Mouse (Mus musculus) cerebellum, adult 2 months (tissue): ENCODE measurements around the gene Pde7b. TPM values are rescaled to one million over a fixed set of nuclear protein-coding genes. Genes with fewer than 3 reads are reported as not detected.

Experiments used
- DNase-seq, 2 experiments: peaks; one replicate each; pipeline ENCODE4 v3.0.0; 2021
- H3K27ac ChIP-seq: fragments of 200-500 bp; 2 replicates; pipeline ENCODE4 v1.5.1; 2012; ENCODE audit warnings: low read length, control low read depth, inconsistent platforms; ENCODE audit not compliant: insufficient read depth
- H3K27me3 ChIP-seq: fragments of 200-500 bp; 2 replicates; pipeline ENCODE4 v1.6.1; 2012; ENCODE audit warnings: inconsistent platforms, mild to moderate bottlenecking, low read length, moderate library complexity; ENCODE audit not compliant: control insufficient read depth, insufficient read depth
- H3K4me1 ChIP-seq: fragments of 200-500 bp; 2 replicates; pipeline ENCODE4 v1.6.1; 2011; ENCODE audit warnings: low read length; ENCODE audit not compliant: control insufficient read depth, insufficient read depth
- H3K4me3 ChIP-seq: fragments of 200-500 bp; replicated peaks from 2 replicates; pipeline ENCODE3; 2011; ENCODE audit warnings: mild to moderate bottlenecking, low read depth, low read length, control low read depth; ENCODE audit not compliant: insufficient read depth
- CTCF ChIP-seq: fragments of 200-500 bp; IDR thresholded peaks from 2 replicates; pipeline ENCODE4 v1.5.1; 2011; ENCODE audit warnings: low read depth, mild to moderate bottlenecking, control low read depth, low read length, moderate library complexity, borderline replicate concordance; ENCODE audit not compliant: insufficient read depth
- POLR2A ChIP-seq: fragments of 200-500 bp; IDR thresholded peaks from 2 replicates; pipeline ENCODE4 v1.6.1; 2011; ENCODE audit warnings: low read length, control low read depth, borderline replicate concordance; ENCODE audit not compliant: insufficient read depth
- WGBS: fragments of 180-500 bp; shearing (Covaris S2); methylation state at CpG from one replicate; pipeline ENCODE4 v1.1.7; 2018; 5-methylcytosine and 5-hydroxymethylcytosine counted together
- polyA plus RNA-seq: library from polyadenylated mRNA; depleted of rRNA; stranded (reverse); fragments of >200 nt; gene quantifications from 2 replicates; pipeline ENCODE4 v1.2.3, GENCODE M21; 2012

Pde7b gene
- polyA plus RNA-seq, 1 experiment: 8.5 TPM

DNA sequence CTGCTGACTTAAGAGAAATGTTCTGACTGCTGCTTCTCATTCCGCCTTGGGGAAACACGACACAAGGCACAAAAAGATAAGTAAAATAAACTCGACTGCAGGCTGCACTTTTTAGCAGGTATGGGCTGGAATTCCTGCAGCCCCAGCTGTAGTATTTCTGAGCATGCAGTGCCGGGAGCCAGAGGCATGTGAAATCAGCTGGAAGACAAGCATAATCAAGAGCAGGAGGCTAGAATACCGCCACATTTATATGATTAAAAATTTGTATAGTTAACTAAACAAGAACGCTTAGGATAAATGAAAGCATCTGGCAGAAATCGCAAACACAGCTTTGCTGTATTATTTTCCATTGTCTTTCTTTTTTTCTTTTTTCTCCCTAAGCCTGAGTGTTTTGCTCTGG, 168.4 kb downstream of the Pde7b start:
- no peak for DNase-seq
- no peaks in the 10 kb centered on the region for H3K27me3 ChIP-seq
- 74% methylated on average over 7 of the region's 7 CpGs for WGBS
- TF ChIP-seq CTCF: no peak
- TF ChIP-seq POLR2A: no peak
- H3K4me1 ChIP-seq: no peaks in the 10 kb centered on the region
- H3K4me3 ChIP-seq: no peak overlapping the region
- no peak overlapping the region for H3K27ac ChIP-seq

DNA sequence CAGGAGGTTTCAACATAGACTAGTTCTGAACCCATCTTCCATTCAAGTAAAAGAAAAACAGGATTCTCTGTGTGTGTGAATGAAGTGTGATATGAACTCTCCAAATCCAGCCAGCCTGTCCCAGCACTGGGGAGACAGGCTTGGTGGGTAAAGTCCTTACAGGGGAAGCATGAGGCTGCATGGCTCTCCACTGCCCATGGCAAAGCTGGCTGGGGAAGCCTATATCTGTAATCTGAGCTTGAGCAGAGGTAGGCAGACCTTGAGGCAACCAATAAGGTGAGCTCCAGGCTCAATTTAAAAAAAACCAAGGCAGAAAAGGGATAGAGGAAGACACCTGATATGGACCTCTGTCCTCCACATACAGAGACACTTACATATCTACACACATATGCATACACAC, 173.5 kb downstream of the Pde7b start:
- no peak for DNase-seq
- H3K4me3 ChIP-seq: no peak overlapping the region
- no peak overlapping the region for H3K27ac ChIP-seq
- TF ChIP-seq POLR2A (no peak), CTCF (no peak)
- no peaks in the 10 kb centered on the region for H3K27me3 ChIP-seq
- peaks cover 7% of the 10 kb centered on the region; the same call in 1 of the 2 replicates for H3K4me1 ChIP-seq

- Histone ChIP-seq H3K4me3 (no peak overlapping the region), H3K4me1 (peaks cover 7% of the 10 kb centered on the region; the same call in 1 of the 2 replicates), H3K27me3 (no peaks in the 10 kb centered on the region), H3K27ac (no peak overlapping the region)
- no peak for DNase-seq
- 31% methylated on average over 3 of the region's 3 CpGs for WGBS
- TF ChIP-seq CTCF: no peak
- no peak for TF ChIP-seq POLR2A
Observed at GRCm38 (mm10) chr10:20550771-20551170, 174.1 kb downstream of the Pde7b start.

- H3K4me1 ChIP-seq: peaks cover 7% of the 10 kb centered on the region; the same call in 1 of the 2 replicates
- 78% methylated on average over 5 of the region's 5 CpGs for WGBS
Observed at GRCm38 (mm10) chr10:20550161-20550560, 174.7 kb downstream of the Pde7b start.

DNA sequence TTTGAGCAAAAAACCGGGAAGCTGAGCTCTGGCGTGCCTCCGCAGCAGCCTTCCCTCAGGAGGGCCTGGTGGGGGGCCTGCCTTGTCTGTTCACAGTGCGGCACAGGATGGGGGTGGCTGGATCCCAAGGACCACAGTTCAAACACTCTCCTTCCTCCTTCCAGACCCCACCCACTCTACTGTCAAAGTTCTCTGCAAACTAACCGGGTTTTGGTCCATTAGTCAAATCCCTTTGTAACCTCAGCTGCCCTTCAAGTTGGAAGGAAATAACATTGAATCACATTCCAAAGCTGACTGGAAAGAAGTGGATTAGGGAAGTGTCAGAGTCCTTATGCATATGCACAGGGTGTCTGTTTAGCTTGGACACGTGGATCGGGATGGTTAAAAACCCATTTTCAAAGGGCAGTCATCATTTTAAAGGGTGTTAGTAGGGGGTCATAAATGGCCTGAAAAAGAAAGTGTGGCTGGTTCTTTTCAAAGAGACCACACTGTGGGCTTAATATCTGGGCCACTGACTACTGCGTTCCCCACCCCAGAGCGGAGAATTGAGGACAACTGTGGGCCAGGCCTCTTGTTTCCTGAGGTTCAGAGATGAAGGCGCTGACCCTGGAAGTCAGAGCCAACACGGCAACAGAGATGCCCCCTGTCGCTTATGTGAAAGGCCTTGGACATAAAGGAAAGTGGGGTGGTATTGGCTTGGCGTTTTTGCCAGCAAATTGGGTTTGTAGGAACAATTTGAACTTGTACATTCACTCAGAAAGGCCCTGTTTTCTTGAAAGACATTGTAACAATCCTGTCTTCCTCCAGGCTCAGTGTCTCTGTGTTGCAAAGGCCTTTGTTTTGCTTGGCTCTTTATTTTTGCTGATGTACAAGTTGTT, 175.8 kb downstream of the Pde7b start:
- Histone ChIP-seq H3K27ac (no peak overlapping the region), H3K4me3 (no peak overlapping the region)
- WGBS: 44% methylated on average over 13 of the region's 13 CpGs

More at GRCm38 (mm10) chr10:20550161-20550560, 174.7 kb downstream of the Pde7b start:
- Histone ChIP-seq H3K27ac (no peak overlapping the region), H3K27me3 (no peaks in the 10 kb centered on the region), H3K4me3 (no peak overlapping the region)
- no peak for DNase-seq
- TF ChIP-seq CTCF (no peak), POLR2A (no peak)

GRCm38 (mm10) chr10:20547951-20548551, 176.8 kb downstream of the Pde7b start:
- peak overlapping the region; percentile 32 for H3K4me3 ChIP-seq
- TF ChIP-seq POLR2A (no peak), CTCF (no peak)
- WGBS: 2% methylated on average over 19 of the region's 19 CpGs
- DNase-seq: peak in 1 of 2 experiments; percentile 11
- H3K27ac ChIP-seq: 0 out of 2 replicates have a peak overlapping the region, but pooled peaks have one; percentile 54
- peaks cover 7% of the 10 kb centered on the region; the same call in 1 of the 2 replicates for H3K4me1 ChIP-seq
- no peaks in the 10 kb centered on the region for H3K27me3 ChIP-seq

More for the DNA sequence above, 175.8 kb downstream of the Pde7b start:
- Histone ChIP-seq H3K4me1 (peaks cover 7% of the 10 kb centered on the region; the same call in 1 of the 2 replicates), H3K27me3 (no peaks in the 10 kb centered on the region)
- DNase-seq: peak in 1 of 2 experiments; percentile 14
- TF ChIP-seq CTCF: no peak
- TF ChIP-seq POLR2A: no peak

DNA sequence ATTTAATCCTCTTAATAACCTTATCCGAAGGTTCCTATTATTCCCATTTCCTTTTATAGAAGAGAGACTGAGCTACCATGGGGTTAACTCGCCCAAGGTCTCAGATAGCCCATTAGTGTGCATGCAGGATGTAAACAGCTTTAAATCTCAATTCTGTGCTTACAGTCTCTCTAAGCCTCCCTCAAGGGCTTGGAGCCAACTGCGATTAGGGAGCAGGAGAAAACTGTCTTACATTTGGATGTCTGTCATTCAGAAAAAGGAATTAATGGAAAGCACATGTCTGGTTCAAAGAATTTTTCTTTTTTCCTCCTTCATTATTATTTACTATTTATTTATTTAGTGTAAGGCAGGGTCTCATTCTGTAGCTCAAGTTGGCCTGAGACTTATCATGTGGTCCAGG, 181.8 kb downstream of the Pde7b start:
- Histone ChIP-seq H3K27ac (no peak overlapping the region), H3K4me1 (peaks cover 6% of the 10 kb centered on the region; the same call in 1 of the 2 replicates), H3K27me3 (no peaks in the 10 kb centered on the region), H3K4me3 (no peak overlapping the region)
- no peak for DNase-seq
- TF ChIP-seq POLR2A: no peak
- 75% methylated on average over 3 of the region's 3 CpGs for WGBS

DNA sequence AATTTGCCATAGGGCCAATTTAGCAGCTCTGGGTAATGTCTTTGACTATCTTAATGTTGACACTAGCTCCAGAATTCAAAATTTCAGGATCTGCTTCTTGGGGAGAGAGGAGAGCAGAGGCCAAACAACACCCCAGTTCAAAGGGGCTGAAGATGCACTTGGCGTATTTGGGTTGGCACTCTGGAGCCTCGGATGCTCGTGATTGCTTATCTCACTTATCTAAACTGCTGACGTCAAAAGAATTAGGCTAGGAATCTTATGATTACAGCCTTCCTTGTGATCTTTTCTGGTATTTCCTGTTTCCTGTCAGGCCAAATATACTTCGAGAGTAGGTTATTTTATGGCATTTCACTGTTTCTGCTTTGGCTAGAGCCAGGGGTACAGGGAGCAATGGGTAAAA, 191.1 kb downstream of the Pde7b start:
- Histone ChIP-seq H3K4me3 (no peak overlapping the region), H3K27me3 (no peaks in the 10 kb centered on the region), H3K27ac (no peak overlapping the region), H3K4me1 (no peaks in the 10 kb centered on the region)
- 84% methylated on average over 5 of the region's 5 CpGs for WGBS
- TF ChIP-seq POLR2A (no peak), CTCF (no peak)
- DNase-seq: no peak

- TF ChIP-seq POLR2A (no peak), CTCF (no peak)
- 73% methylated on average over 5 of the region's 5 CpGs for WGBS
- no peaks in the 10 kb centered on the region for H3K27me3 ChIP-seq
- DNase-seq: no peak
- no peak overlapping the region for H3K27ac ChIP-seq
- no peak overlapping the region for H3K4me3 ChIP-seq
- no peaks in the 10 kb centered on the region for H3K4me1 ChIP-seq
Observed at GRCm38 (mm10) chr10:20531921-20532320, 193.0 kb downstream of the Pde7b start.
